Mouse (Mus musculus) intestine, embryonic 15.5 days (tissue): Measurements from ENCODE around the gene Arhgef1. TPM values are rescaled to one million over a fixed set of nuclear protein-coding genes. Genes with fewer than 3 reads are reported as not detected.

Experiments
- ATAC-seq: fragments of 200-750 bp; cut with Nextera tagmentation; 2 replicates; pipeline ENCODE4 v1.8.0; 2017; ENCODE audit warnings: moderate TSS enrichment, moderate library complexity
- H3K27ac ChIP-seq: fragments of 300-500 bp; sonication (generic); 2 replicates; pipeline ENCODE4 v1.5.1; 2015; ENCODE audit warnings: mild to moderate bottlenecking, inconsistent platforms
- H3K27me3 ChIP-seq: fragments of 300-500 bp; sonication (generic); replicated peaks from 2 replicates; pipeline ENCODE4 v1.6.1; 2015; ENCODE audit warnings: inconsistent platforms
- H3K36me3 ChIP-seq: fragments of 300-500 bp; sonication (generic); 2 replicates; pipeline ENCODE4 v1.6.1; 2015; ENCODE audit warnings: inconsistent platforms
- H3K4me1 ChIP-seq: fragments of 300-500 bp; sonication (generic); replicated peaks from 2 replicates; pipeline ENCODE4 v1.6.1; 2015; ENCODE audit warnings: inconsistent platforms
- H3K4me2 ChIP-seq: fragments of 300-500 bp; sonication (generic); replicated peaks from 2 replicates; pipeline ENCODE4 v1.6.1; 2015; ENCODE audit warnings: mild to moderate bottlenecking, inconsistent platforms
- H3K4me3 ChIP-seq: fragments of 300-500 bp; sonication (generic); replicated peaks from 2 replicates; pipeline ENCODE4 v1.5.1; 2015; ENCODE audit warnings: inconsistent platforms
- H3K9ac ChIP-seq: fragments of 300-500 bp; sonication (generic); 2 replicates; pipeline ENCODE4 v1.6.1; 2015; ENCODE audit warnings: inconsistent platforms
- H3K9me3 ChIP-seq: fragments of 300-500 bp; sonication (generic); 2 replicates; pipeline ENCODE4 v1.6.1; 2016; ENCODE audit warnings: inconsistent platforms
- WGBS: fragments of 180-500 bp; shearing (Covaris S2); methylation state at CpG from one replicate; pipeline ENCODE4 v1.1.7; 2015; 5-methylcytosine and 5-hydroxymethylcytosine counted together
- polyA plus RNA-seq: library from polyadenylated mRNA; unstranded; fragments of >200 nt; fragmentation: Nextera tagmentation; extraction: Ambion mirVana; gene quantifications from 2 replicates; pipeline ENCODE4 v1.2.1, GENCODE M21; 2015

Gene Arhgef1
- polyA plus RNA-seq, 1 experiment from 2014 or later, result 76.5 TPM

GRCm38 (mm10) chr7:24882416-24883199, 20.1 kb upstream of the Arhgef1 start:
- no peaks in the 10 kb centered on the region for H3K9me3 ChIP-seq
- WGBS, result 87% methylated on average over 9 of the region's 9 CpGs
- no peak for ATAC-seq
- H3K4me3 ChIP-seq, result no peak overlapping the region
- H3K9ac ChIP-seq, result no peak overlapping the region
- no peak overlapping the region for H3K4me2 ChIP-seq
- H3K4me1 ChIP-seq, result peaks cover 19% of the 10 kb centered on the region
- H3K27me3 ChIP-seq, result no peaks in the 10 kb centered on the region
- H3K36me3 ChIP-seq, result peaks cover 9% of the 10 kb centered on the region; the same call in 1 of the 2 replicates
- H3K27ac ChIP-seq, result no peak overlapping the region

- ATAC-seq, result peak; percentile 96
- peak within 1 kb of the TSS; percentile 91 for H3K27ac ChIP-seq
- peak within 1 kb of the TSS; percentile 99 for H3K4me3 ChIP-seq
- no peaks in the 10 kb centered on the region for H3K9me3 ChIP-seq
- H3K36me3 ChIP-seq, result peaks cover 18% of the 10 kb centered on the region
- peak within 1 kb of the TSS; percentile 100 for H3K9ac ChIP-seq
- peak within 1 kb of the TSS; percentile 80 for H3K4me2 ChIP-seq
- no peaks in the 10 kb centered on the region for H3K27me3 ChIP-seq
- H3K4me1 ChIP-seq, result peaks cover 19% of the 10 kb centered on the region
- WGBS, result under 1% methylated on average over 57 of the region's 57 CpGs
These were observed 18.6 kb upstream of the Arhgef1 start, which contains the start of gene Rps19 for GRCm38 (mm10) chr7:24883896-24884692. Rps19 (plus strand) TSS chr7:24884371.

- ATAC-seq, result peak; percentile 1; the same call in 1 of the 2 replicates
- WGBS, result under 1% methylated on average over 47 of the region's 47 CpGs
These were observed 17.9 kb upstream of the Arhgef1 start for GRCm38 (mm10) chr7:24884693-24885291.

GRCm38 (mm10) chr7:24885468-24886307, 17.0 kb upstream of the Arhgef1 start:
- ATAC-seq, result no peak
- Histone ChIP-seq H3K4me3 (peak overlapping the region; percentile 99), H3K36me3 (peaks cover 28% of the 10 kb centered on the region), H3K27ac (peak overlapping the region; percentile 44), H3K4me1 (peaks cover 19% of the 10 kb centered on the region), H3K9me3 (no peaks in the 10 kb centered on the region), H3K9ac (peak overlapping the region; percentile 100), H3K4me2 (peak overlapping the region; percentile 80), H3K27me3 (no peaks in the 10 kb centered on the region)
- 27% methylated on average over 12 of the region's 12 CpGs for WGBS

More at GRCm38 (mm10) chr7:24884693-24885291, 17.9 kb upstream of the Arhgef1 start:
- H3K9me3 ChIP-seq, result no peaks in the 10 kb centered on the region
- peaks cover 19% of the 10 kb centered on the region for H3K4me1 ChIP-seq
- peak overlapping the region; percentile 80 for H3K4me2 ChIP-seq
- peaks cover 24% of the 10 kb centered on the region for H3K36me3 ChIP-seq
- H3K27ac ChIP-seq, result peak overlapping the region; percentile 91
- H3K9ac ChIP-seq, result peak overlapping the region; percentile 100
- H3K4me3 ChIP-seq, result peak overlapping the region; percentile 99
- no peaks in the 10 kb centered on the region for H3K27me3 ChIP-seq

GRCm38 (mm10) chr7:24886308-24886633, 16.4 kb upstream of the Arhgef1 start:
- no peak for ATAC-seq
- H3K27me3 ChIP-seq, result no peaks in the 10 kb centered on the region
- H3K4me2 ChIP-seq, result peak overlapping the region; percentile 80
- H3K9me3 ChIP-seq, result no peaks in the 10 kb centered on the region
- peaks cover 28% of the 10 kb centered on the region for H3K36me3 ChIP-seq
- 45% methylated on average over 4 of the region's 4 CpGs for whole genome bisulfite sequencing
- H3K27ac ChIP-seq, result no peak overlapping the region
- peaks cover 19% of the 10 kb centered on the region for H3K4me1 ChIP-seq
- H3K9ac ChIP-seq, result peak overlapping the region; percentile 100
- H3K4me3 ChIP-seq, result peak overlapping the region; percentile 99

- 63% methylated on average over 4 of the region's 4 CpGs for WGBS
- Histone ChIP-seq H3K36me3 (peaks cover 28% of the 10 kb centered on the region), H3K4me1 (peaks cover 19% of the 10 kb centered on the region), H3K9me3 (no peaks in the 10 kb centered on the region), H3K27me3 (no peaks in the 10 kb centered on the region), H3K4me3 (peak overlapping the region; percentile 99), H3K9ac (peak overlapping the region; percentile 100), H3K4me2 (peak overlapping the region; percentile 80), H3K27ac (0 out of 2 replicates have a peak overlapping the region, but pooled peaks have one; percentile 7)
- no peak for ATAC-seq
These were observed 15.6 kb upstream of the Arhgef1 start for GRCm38 (mm10) chr7:24887096-24887495.

GRCm38 (mm10) chr7:24889431-24890220, 13.1 kb upstream of the Arhgef1 start:
- Histone ChIP-seq H3K4me1 (peaks cover 19% of the 10 kb centered on the region), H3K4me3 (no peak overlapping the region), H3K4me2 (no peak overlapping the region), H3K27ac (peak overlapping the region; percentile 58), H3K27me3 (no peaks in the 10 kb centered on the region), H3K36me3 (peaks cover 28% of the 10 kb centered on the region), H3K9me3 (no peaks in the 10 kb centered on the region), H3K9ac (no peak overlapping the region)
- no peak for ATAC-seq
- 79% methylated on average over 6 of the region's 6 CpGs for WGBS

GRCm38 (mm10) chr7:24890281-24891216, 12.2 kb upstream of the Arhgef1 start:
- Histone ChIP-seq H3K27ac (peak overlapping the region; percentile 58), H3K36me3 (peaks cover 28% of the 10 kb centered on the region), H3K4me1 (peaks cover 19% of the 10 kb centered on the region), H3K9ac (no peak overlapping the region), H3K9me3 (no peaks in the 10 kb centered on the region), H3K4me3 (no peak overlapping the region), H3K27me3 (no peaks in the 10 kb centered on the region), H3K4me2 (no peak overlapping the region)
- 25% methylated on average over 10 of the region's 10 CpGs for WGBS
- peak; percentile 68 for ATAC-seq

GRCm38 (mm10) chr7:24891241-24892124, 11.2 kb upstream of the Arhgef1 start:
- Histone ChIP-seq H3K4me2 (no peak overlapping the region), H3K9ac (no peak overlapping the region), H3K9me3 (no peaks in the 10 kb centered on the region), H3K36me3 (peaks cover 28% of the 10 kb centered on the region), H3K27me3 (no peaks in the 10 kb centered on the region), H3K4me3 (no peak overlapping the region), H3K4me1 (peaks cover 10% of the 10 kb centered on the region; the same call in 1 of the 2 replicates), H3K27ac (no peak overlapping the region)
- WGBS, result 66% methylated on average over 3 of the region's 3 CpGs
- ATAC-seq, result no peak
